Mouse (Mus musculus) retina, postnatal 1 day (tissue): ENCODE data around the gene Reps1.

Source experiments
- DNase-seq: peaks from one replicate; pipeline ENCODE4 v3.0.0-alpha.2; 2012

The Reps1 gene

DNA sequence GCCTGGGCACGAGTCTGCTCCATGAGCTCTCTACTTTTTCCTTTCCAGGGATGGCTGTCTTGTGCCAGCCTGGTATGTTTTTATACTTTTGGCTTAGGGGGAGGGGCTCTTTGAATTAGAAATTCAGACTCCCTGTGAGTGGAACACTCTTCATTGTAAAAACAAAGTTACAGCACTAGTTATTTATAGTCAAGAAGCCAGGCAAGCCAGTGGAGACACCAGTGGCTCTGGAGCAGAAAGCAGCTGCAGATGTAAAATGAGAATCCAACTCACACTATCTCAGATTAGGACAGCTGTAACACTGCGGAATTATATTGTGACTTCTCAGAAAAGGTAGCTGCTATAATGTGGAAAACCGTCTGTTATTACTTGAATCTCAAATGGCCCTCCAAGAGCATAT is 91.6 kb downstream of the Reps1 start:
- no peak for DNase-seq

- DNase-seq = no peak
These were observed 106.8 kb downstream of the Reps1 start for GRCm38 (mm10) chr10:18162435-18162971.
